ENCODE assay signal across 9 mouse cellular contexts in the genomic region with DNA sequence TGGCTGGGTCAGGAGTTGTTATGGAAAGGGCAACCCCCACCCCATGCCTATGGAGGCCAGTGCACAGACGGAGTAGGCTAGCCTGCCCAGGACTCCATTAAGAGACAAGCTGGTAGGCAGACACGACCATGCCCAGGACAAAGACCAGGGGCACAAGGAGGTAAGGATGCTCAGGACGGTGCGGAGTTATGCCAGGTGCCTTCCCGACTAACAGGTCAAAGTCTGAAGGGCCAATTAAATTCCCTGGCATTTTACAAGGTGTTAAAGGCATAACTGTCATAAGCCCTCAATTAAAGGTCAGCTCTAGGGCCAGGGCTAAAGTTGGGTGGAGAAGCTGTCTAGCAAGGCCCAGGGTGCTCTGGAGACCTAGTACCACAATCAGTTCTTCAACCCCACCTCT. TPM values are rescaled to one million over a fixed set of nuclear protein-coding genes. Genes with fewer than 3 reads are reported as not detected.
DNase-seq lines count a peak whose midpoint lies in the region; ATAC-seq lines count a peak whose summit lies in the region.
"Had no signal": no experiment of that assay in that cellular context is flagged by ENCODE, and none has a peak within 500 bp of the region (broad histone marks: within the 10 kb centered on the region; RNA-seq: fewer than 3 reads in every experiment).

No protein-coding gene starts in this region.

- H3K4me3 ChIP-seq in forebrain, embryonic 10.5 days = peak overlapping the region; percentile 94; the same call in 1 of the 2 replicates
- no peak overlapping the region for H3K4me3 ChIP-seq in forebrain, embryonic 16.5 days (replicated peaks; ENCODE audit: low read length)
- H3K4me3 ChIP-seq in liver, embryonic 11.5 days (ENCODE audit: low read depth, low read length) = peak overlapping the region; percentile 81; the same call in 1 of the 2 replicates
- peak overlapping the region; percentile 78; the same call in 1 of the 2 replicates for H3K4me3 ChIP-seq in intestine, embryonic 16.5 days (ENCODE audit: low read length)
- H3K4me3 ChIP-seq in neural tube, embryonic 13.5 days = no peak overlapping the region

- 86% methylated on average over 5 of the region's 5 CpGs for WGBS in forebrain, embryonic 10.5 days
- WGBS in forebrain, embryonic 16.5 days = 95% methylated on average over 5 of the region's 5 CpGs
- 87% methylated on average over 5 of the region's 5 CpGs for WGBS in liver, embryonic 11.5 days
- WGBS in intestine, embryonic 16.5 days = 66% methylated on average over 5 of the region's 5 CpGs
- 89% methylated on average over 5 of the region's 5 CpGs for WGBS in neural tube, embryonic 13.5 days

- DNase-seq in forebrain, embryonic 10.5 days (ENCODE audit: extremely low spot score, low spot score) = no peak
- DNase-seq in liver, embryonic 11.5 days (ENCODE audit: low spot score) = no peak
- DNase-seq in liver = no peak
- DNase-seq in layer of hippocampus, adult 18-20 months (ENCODE audit: low spot score in 2 of 2) = no peak
- DNase-seq in urinary bladder, postnatal 14 days (ENCODE audit: low spot score) = no peak
- DNase-seq: right cerebral cortex, postnatal 25 days had no signal

- no peak overlapping the region for H3K4me2 ChIP-seq in forebrain, embryonic 16.5 days (ENCODE audit: low read length)
- H3K4me2 ChIP-seq in liver, embryonic 11.5 days = peak overlapping the region; percentile 78
- peak overlapping the region; percentile 72 for H3K4me2 ChIP-seq in intestine, embryonic 16.5 days (ENCODE audit: low read depth, low read length)
- H3K4me2 ChIP-seq in neural tube, embryonic 13.5 days = peak overlapping the region; percentile 95

- no peak for ATAC-seq in forebrain, embryonic 16.5 days
- no peak for ATAC-seq in liver, embryonic 11.5 days (replicated peaks; ENCODE audit: low FRiP score)
- 0 out of 2 replicates have a peak, but pooled peaks have one; percentile 2 for ATAC-seq in intestine, embryonic 16.5 days
- ATAC-seq in neural tube, embryonic 13.5 days (ENCODE audit: low read depth) = no peak

- 0 out of 2 replicates have a peak overlapping the region, but pooled peaks have one; percentile 93 for H3K27ac ChIP-seq in forebrain, embryonic 10.5 days
- H3K27ac ChIP-seq in forebrain, embryonic 16.5 days (ENCODE audit: low read length) = no peak overlapping the region
- 0 out of 2 replicates have a peak overlapping the region, but pooled peaks have one; percentile 68 for H3K27ac ChIP-seq in liver, embryonic 11.5 days (ENCODE audit: low read depth, low read length)
- peak overlapping the region; percentile 87; the same call in 1 of the 2 replicates for H3K27ac ChIP-seq in intestine, embryonic 16.5 days (ENCODE audit: low read length)
- H3K27ac ChIP-seq in neural tube, embryonic 13.5 days (replicated peaks) = no peak overlapping the region

- no peaks in the 10 kb centered on the region for H3K27me3 ChIP-seq in forebrain, embryonic 10.5 days (ENCODE audit: poor library complexity, severe bottlenecking)
- no peaks in the 10 kb centered on the region for H3K27me3 ChIP-seq in forebrain, embryonic 16.5 days (replicated peaks; ENCODE audit: control insufficient read depth, insufficient read depth, low read length)
- H3K27me3 ChIP-seq in liver, embryonic 11.5 days (replicated peaks; ENCODE audit: control insufficient read depth, insufficient read depth, low read length) = no peaks in the 10 kb centered on the region
- H3K27me3 ChIP-seq in intestine, embryonic 16.5 days (replicated peaks; ENCODE audit: control insufficient read depth, insufficient read depth, low read length) = no peaks in the 10 kb centered on the region
- no peaks in the 10 kb centered on the region for H3K27me3 ChIP-seq in neural tube, embryonic 13.5 days

- peaks cover 31% of the 10 kb centered on the region for H3K4me1 ChIP-seq in forebrain, embryonic 10.5 days
- H3K4me1 ChIP-seq in forebrain, embryonic 16.5 days (replicated peaks; ENCODE audit: control insufficient read depth, insufficient read depth, low read length) = peaks cover 19% of the 10 kb centered on the region
- H3K4me1 ChIP-seq in liver, embryonic 11.5 days (replicated peaks; ENCODE audit: control insufficient read depth, insufficient read depth, low read length) = peaks cover 15% of the 10 kb centered on the region
- H3K4me1 ChIP-seq in intestine, embryonic 16.5 days (ENCODE audit: control insufficient read depth, insufficient read depth, low read length) = peaks cover 23% of the 10 kb centered on the region
- H3K4me1 ChIP-seq in neural tube, embryonic 13.5 days (replicated peaks) = peaks cover 25% of the 10 kb centered on the region

- no peak overlapping the region for H3K9ac ChIP-seq in forebrain, embryonic 16.5 days (replicated peaks; ENCODE audit: low read depth, low read length)
- 0 out of 2 replicates have a peak overlapping the region, but pooled peaks have one; percentile 14 for H3K9ac ChIP-seq in liver, embryonic 11.5 days (ENCODE audit: low read depth, low read length)
- H3K9ac ChIP-seq in intestine, embryonic 16.5 days (ENCODE audit: low read depth, low read length) = peak overlapping the region; percentile 94; the same call in 1 of the 2 replicates
- peak overlapping the region; percentile 99; the same call in 1 of the 2 replicates for H3K9ac ChIP-seq in neural tube, embryonic 13.5 days

- peaks cover 42% of the 10 kb centered on the region for H3K36me3 ChIP-seq in forebrain, embryonic 10.5 days (replicated peaks)
- no peaks in the 10 kb centered on the region; the same call in 1 of the 2 replicates for H3K36me3 ChIP-seq in forebrain, embryonic 16.5 days (ENCODE audit: control insufficient read depth, insufficient read depth)
- H3K36me3 ChIP-seq in liver, embryonic 11.5 days (ENCODE audit: control insufficient read depth, insufficient read depth, low read length) = peaks cover 15% of the 10 kb centered on the region; the same call in 1 of the 2 replicates
- peaks cover 7% of the 10 kb centered on the region; the same call in 1 of the 2 replicates for H3K36me3 ChIP-seq in intestine, embryonic 16.5 days (ENCODE audit: control insufficient read depth, insufficient read depth, low read length)
- H3K36me3 ChIP-seq in neural tube, embryonic 13.5 days = peaks cover 22% of the 10 kb centered on the region

- no peaks in the 10 kb centered on the region for H3K9me3 ChIP-seq in forebrain, embryonic 10.5 days
- H3K9me3 ChIP-seq in forebrain, embryonic 16.5 days (ENCODE audit: control insufficient read depth, low read length) = no peaks in the 10 kb centered on the region
- no peaks in the 10 kb centered on the region for H3K9me3 ChIP-seq in liver, embryonic 11.5 days (ENCODE audit: control insufficient read depth, low read length)
- H3K9me3 ChIP-seq in intestine, embryonic 16.5 days (ENCODE audit: control insufficient read depth, low read length) = no peaks in the 10 kb centered on the region
- no peaks in the 10 kb centered on the region for H3K9me3 ChIP-seq in neural tube, embryonic 13.5 days

RNA-seq across cellular contexts. Expression of a gene that starts 2.1 kb away (rescaled TPM):
- polyA plus RNA-seq in forebrain, embryonic 10.5 days (2016; fragmentation: Nextera tagmentation; extraction: Ambion mirVana) = 192 and 204 TPM in 2 replicates
- 181 and 189 TPM in 2 replicates for polyA plus RNA-seq in forebrain, embryonic 16.5 days (2015; fragmentation: Nextera tagmentation; extraction: Ambion mirVana)
- polyA plus RNA-seq in liver, embryonic 11.5 days (2014; fragmentation: Nextera tagmentation; extraction: Ambion mirVana) = 101 and 106 TPM in 2 replicates
- 150 and 155 TPM in 2 replicates for polyA plus RNA-seq in intestine, embryonic 16.5 days (2015; fragmentation: Nextera tagmentation; extraction: Ambion mirVana)
- 158 and 174 TPM in 2 replicates for polyA plus RNA-seq in neural tube, embryonic 13.5 days (2015; fragmentation: Nextera tagmentation; extraction: Ambion mirVana)
- 100 to 1,000 TPM; 179 to 196 TPM for total RNA-seq in layer of hippocampus, adult 18-20 months (2021)

Comparison
In these comparisons a context has a peak if more than half of its experiments do, and no peak if none do; other contexts are left out.
1. H3K27ac ChIP-seq: peak in forebrain, embryonic 10.5 days (single experiment), liver, embryonic 11.5 days (single experiment) and intestine, embryonic 16.5 days (single experiment); none in forebrain, embryonic 16.5 days (single experiment) and neural tube, embryonic 13.5 days (single experiment).
2. H3K4me3 ChIP-seq: peak in forebrain, embryonic 10.5 days (single experiment), liver, embryonic 11.5 days (single experiment) and intestine, embryonic 16.5 days (single experiment); none in forebrain, embryonic 16.5 days (single experiment) and neural tube, embryonic 13.5 days (single experiment).